Mouse (Mus musculus) liver, embryonic 14.5 days (tissue): ENCODE results near the gene Scn7a. TPM values are rescaled to one million over a fixed set of nuclear protein-coding genes. Genes with fewer than 3 reads are reported as not detected.

ENCODE experiments used
- ATAC-seq: fragments of 200-750 bp; cut with Nextera tagmentation; 2 replicates; pipeline ENCODE4 v1.8.0; 2017; ENCODE audit warnings: moderate number of reproducible peaks, mild to moderate bottlenecking, moderate library complexity; ENCODE audit not compliant: insufficient read depth
- DNase-seq, 3 experiments: peaks; one replicate each; pipeline ENCODE4 v3.0.0-alpha.2; 2012 to 2013; ENCODE audit warnings: low read depth in 3 of 3, low spot score in 3 of 3
- H3K27ac ChIP-seq: fragments of 300-500 bp; sonication (generic); 2 replicates; pipeline ENCODE4 v1.5.1; 2014; ENCODE audit warnings: moderate library complexity, mild to moderate bottlenecking, control low read depth, inconsistent platforms
- H3K27me3 ChIP-seq: fragments of 300-500 bp; sonication (generic); 2 replicates; pipeline ENCODE4 v1.6.1; 2014; ENCODE audit warnings: mild to moderate bottlenecking, low read length, moderate library complexity; ENCODE audit not compliant: control insufficient read depth, insufficient read depth
- H3K36me3 ChIP-seq: fragments of 300-500 bp; sonication (generic); replicated peaks from 2 replicates; pipeline ENCODE4 v1.6.1; 2014; ENCODE audit warnings: low read depth; ENCODE audit not compliant: control insufficient read depth, insufficient read depth
- H3K4me1 ChIP-seq, 2 experiments: fragments of 200-500 bp in 1 of 2; fragments of 300-500 bp in 1 of 2; sonication (generic) in 1 of 2; replicated peaks; 2 replicates each; pipeline ENCODE4 v1.6.1; 2012 to 2014; ENCODE audit warnings: antibody characterized with exemption in 1 of 2, inconsistent platforms in 1 of 2, low read length in 1 of 2; ENCODE audit not compliant: control insufficient read depth in 2 of 2, insufficient read depth in 2 of 2
- H3K4me2 ChIP-seq: fragments of 300-500 bp; sonication (generic); 2 replicates; pipeline ENCODE4 v1.6.1; 2014; ENCODE audit warnings: low read depth, mild to moderate bottlenecking, control low read depth, moderate library complexity
- H3K4me3 ChIP-seq, 2 experiments: fragments of 200-500 bp in 1 of 2; fragments of 300-500 bp in 1 of 2; sonication (generic) in 1 of 2; 2 replicates each; pipeline ENCODE4 v1.5.1; 2012 to 2014; ENCODE audit warnings: low read depth in 2 of 2, low read length in 2 of 2, mild to moderate bottlenecking in 2 of 2, control low read depth in 1 of 2, inconsistent platforms in 1 of 2, moderate library complexity in 1 of 2; ENCODE audit not compliant: insufficient read depth in 1 of 2
- H3K9ac ChIP-seq: fragments of 300-500 bp; sonication (generic); replicated peaks from 2 replicates; pipeline ENCODE4 v1.6.1; 2014; ENCODE audit warnings: mild to moderate bottlenecking, control low read depth, moderate library complexity
- H3K9me3 ChIP-seq: fragments of 300-500 bp; sonication (generic); 2 replicates; pipeline ENCODE4 v1.6.1; 2016; ENCODE audit warnings: low read length, mixed read lengths; ENCODE audit not compliant: control insufficient read depth
- CTCF ChIP-seq: IDR thresholded peaks from 2 replicates; pipeline ENCODE4 v1.5.1; 2016; ENCODE audit warnings: antibody characterized with exemption, low read depth, control low read depth
- EP300 ChIP-seq: IDR thresholded peaks from 2 replicates; pipeline ENCODE4 v1.6.1; 2016; ENCODE audit warnings: antibody characterized with exemption, low read depth
- WGBS: fragments of 180-500 bp; shearing (Covaris S2); extraction: QIAGEN DNeasy Blood & Tissue Kit; methylation state at CpG from one replicate; pipeline ENCODE4 v1.1.7; 2014; ENCODE audit not compliant: insufficient replicate concordance; 5-methylcytosine and 5-hydroxymethylcytosine counted together
- polyA plus RNA-seq, 2 experiments: library from polyadenylated mRNA; depleted of rRNA in 1 of 2; stranded (reverse) in 1 of 2; unstranded in 1 of 2; fragments of >200 nt; fragmentation: Nextera tagmentation in 1 of 2; extraction: Ambion mirVana in 1 of 2; gene quantifications; 2 replicates each; pipeline versions ENCODE4 v1.2.1 to v1.2.3; 2012 to 2014

The Scn7a gene
- polyA plus RNA-seq, 2 experiments: 0.01 to 0.03 TPM

GRCm38 (mm10) chr2:66728002-66728401 lies 56.7 kb downstream of the Scn7a start:
- H3K4me1 ChIP-seq: no peaks in the 10 kb centered on the region
- no peak overlapping the region for H3K4me3 ChIP-seq
- H3K9me3 ChIP-seq: no peaks in the 10 kb centered on the region
- H3K27me3 ChIP-seq: no peaks in the 10 kb centered on the region
- H3K4me2 ChIP-seq: no peak overlapping the region
- 62% methylated on average over 3 of the region's 3 CpGs for WGBS
- no peak for TF ChIP-seq EP300
- no peak for TF ChIP-seq CTCF
- no peak overlapping the region for H3K9ac ChIP-seq
- H3K36me3 ChIP-seq: no peaks in the 10 kb centered on the region
- ATAC-seq (no peak), DNase-seq (no peak)
- H3K27ac ChIP-seq: no peak overlapping the region

GRCm38 (mm10) chr2:66727585-66727974 lies 57.1 kb downstream of the Scn7a start:
- no peaks in the 10 kb centered on the region for H3K9me3 ChIP-seq
- H3K27me3 ChIP-seq: no peaks in the 10 kb centered on the region
- no peak overlapping the region for H3K9ac ChIP-seq
- H3K36me3 ChIP-seq: no peaks in the 10 kb centered on the region
- TF ChIP-seq CTCF (no peak), EP300 (no peak)
- no peak for DNase-seq
- H3K4me3 ChIP-seq: no peak overlapping the region
- H3K4me2 ChIP-seq: no peak overlapping the region
- no peak overlapping the region for H3K27ac ChIP-seq
- H3K4me1 ChIP-seq: no peaks in the 10 kb centered on the region
- no peak for ATAC-seq

- H3K36me3 ChIP-seq: no peaks in the 10 kb centered on the region
- no peak overlapping the region for H3K4me2 ChIP-seq
- WGBS: 71% methylated on average over 2 of the region's 2 CpGs
- no peak overlapping the region for H3K27ac ChIP-seq
- ATAC-seq (no peak), DNase-seq (no peak)
- no peaks in the 10 kb centered on the region for H3K9me3 ChIP-seq
- no peaks in the 10 kb centered on the region for H3K27me3 ChIP-seq
- no peak overlapping the region for H3K9ac ChIP-seq
- H3K4me1 ChIP-seq: no peaks in the 10 kb centered on the region
- TF ChIP-seq CTCF: no peak
- no peak for TF ChIP-seq EP300
- H3K4me3 ChIP-seq: no peak overlapping the region
Measured at GRCm38 (mm10) chr2:66726878-66727584, 57.7 kb downstream of the Scn7a start.

- Histone ChIP-seq H3K27me3 (no peaks in the 10 kb centered on the region), H3K9me3 (no peaks in the 10 kb centered on the region), H3K36me3 (no peaks in the 10 kb centered on the region), H3K4me1 (no peaks in the 10 kb centered on the region), H3K4me3 (no peak overlapping the region), H3K4me2 (no peak overlapping the region), H3K9ac (no peak overlapping the region), H3K27ac (no peak overlapping the region)
- ATAC-seq (no peak), DNase-seq (no peak)
- TF ChIP-seq CTCF (no peak), EP300 (no peak)
- 72% methylated on average over 2 of the region's 2 CpGs for WGBS
Measured at GRCm38 (mm10) chr2:66712071-66712470, 72.6 kb downstream of the Scn7a start.

GRCm38 (mm10) chr2:66692300-66692699 lies 92.4 kb downstream of the Scn7a start:
- ATAC-seq (no peak), DNase-seq (no peak)
- 64% methylated on average over 2 of the region's 2 CpGs for WGBS
- H3K4me3 ChIP-seq: no peak overlapping the region
- no peak for TF ChIP-seq CTCF
- TF ChIP-seq EP300: no peak
- no peak overlapping the region for H3K9ac ChIP-seq
- H3K27me3 ChIP-seq: no peaks in the 10 kb centered on the region
- no peaks in the 10 kb centered on the region for H3K36me3 ChIP-seq
- no peaks in the 10 kb centered on the region for H3K9me3 ChIP-seq
- no peaks in the 10 kb centered on the region for H3K4me1 ChIP-seq
- no peak overlapping the region for H3K27ac ChIP-seq
- H3K4me2 ChIP-seq: no peak overlapping the region
